Mouse (Mus musculus) testis, adult 2 months (tissue): ENCODE measurements around the gene Gse1. TPM values are rescaled to one million over a fixed set of nuclear protein-coding genes. Genes with fewer than 3 reads are reported as not detected.
"Not testable (repeated sequence)": the region's sequence is repeated elsewhere in the genome, so short reads cannot be mapped to it uniquely, and the experiment has no call there.

Experiments used
- H3K27ac ChIP-seq: fragments of 200-500 bp; 2 replicates; pipeline ENCODE4 v1.5.1; 2012; ENCODE audit warnings: low read depth, low read length; ENCODE audit not compliant: control insufficient read depth, insufficient read depth
- H3K27me3 ChIP-seq: fragments of 200-500 bp; 2 replicates; pipeline ENCODE4 v1.6.1; 2012; ENCODE audit warnings: mild to moderate bottlenecking, low read length, moderate library complexity; ENCODE audit not compliant: control insufficient read depth, insufficient read depth
- H3K36me3 ChIP-seq: fragments of 200-500 bp; 2 replicates; pipeline ENCODE4 v1.6.1; 2012; ENCODE audit warnings: mild to moderate bottlenecking, low read length; ENCODE audit not compliant: control insufficient read depth, insufficient read depth
- H3K4me1 ChIP-seq: fragments of 200-500 bp; 2 replicates; pipeline ENCODE4 v1.6.1; 2012; ENCODE audit warnings: low read length; ENCODE audit not compliant: control insufficient read depth, insufficient read depth
- H3K4me3 ChIP-seq: fragments of 200-500 bp; 2 replicates; pipeline ENCODE4 v1.5.1; 2012; ENCODE audit warnings: low read depth, mild to moderate bottlenecking, low read length, moderate library complexity, mixed read lengths; ENCODE audit not compliant: control insufficient read depth
- CTCF ChIP-seq: fragments of 200-500 bp; IDR thresholded peaks from 2 replicates; pipeline ENCODE4 v1.5.1; 2012; ENCODE audit warnings: low read depth, mild to moderate bottlenecking, inconsistent platforms, low read length, moderate library complexity; ENCODE audit not compliant: control insufficient read depth, insufficient read depth, insufficient replicate concordance
- POLR2A ChIP-seq: fragments of 200-500 bp; IDR thresholded peaks from 2 replicates; pipeline ENCODE4 v1.6.1; 2012; ENCODE audit warnings: low read depth, mild to moderate bottlenecking, inconsistent platforms, low read length, moderate library complexity; ENCODE audit not compliant: control insufficient read depth
- polyA plus RNA-seq: library from polyadenylated mRNA; depleted of rRNA; stranded (reverse); fragments of >200 nt; gene quantifications from 2 replicates; pipeline ENCODE4 v1.2.3, GENCODE M21; 2012

Gse1 gene
- polyA plus RNA-seq, 1 experiment = 4.0 TPM

DNA sequence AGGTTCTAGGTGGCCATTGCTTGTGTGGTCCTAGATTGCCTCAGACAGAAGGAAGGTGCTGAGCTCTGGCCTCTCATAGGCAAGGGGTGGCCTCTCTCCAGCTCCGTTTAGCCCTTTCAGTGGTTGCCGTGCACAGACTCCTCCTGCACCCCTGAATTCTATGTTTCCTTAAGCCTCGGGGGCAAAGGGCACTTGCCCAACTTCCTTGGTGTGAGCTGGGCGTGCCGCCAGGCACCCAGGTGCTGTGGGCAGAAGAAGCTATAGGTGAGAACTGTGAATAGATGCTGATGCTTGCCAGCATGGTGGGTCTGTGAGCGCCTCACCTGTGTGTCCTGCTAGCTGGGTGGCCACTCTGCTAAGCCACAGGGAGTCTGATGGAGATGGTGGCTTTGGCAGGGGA, 138.6 kb downstream of the Gse1 start:
- Histone ChIP-seq H3K27ac (no peak overlapping the region), H3K27me3 (no peaks in the 10 kb centered on the region), H3K4me3 (no peak overlapping the region), H3K4me1 (peaks cover 8% of the 10 kb centered on the region), H3K36me3 (no peaks in the 10 kb centered on the region)
- no peak for TF ChIP-seq POLR2A
- TF ChIP-seq CTCF = no peak

DNA sequence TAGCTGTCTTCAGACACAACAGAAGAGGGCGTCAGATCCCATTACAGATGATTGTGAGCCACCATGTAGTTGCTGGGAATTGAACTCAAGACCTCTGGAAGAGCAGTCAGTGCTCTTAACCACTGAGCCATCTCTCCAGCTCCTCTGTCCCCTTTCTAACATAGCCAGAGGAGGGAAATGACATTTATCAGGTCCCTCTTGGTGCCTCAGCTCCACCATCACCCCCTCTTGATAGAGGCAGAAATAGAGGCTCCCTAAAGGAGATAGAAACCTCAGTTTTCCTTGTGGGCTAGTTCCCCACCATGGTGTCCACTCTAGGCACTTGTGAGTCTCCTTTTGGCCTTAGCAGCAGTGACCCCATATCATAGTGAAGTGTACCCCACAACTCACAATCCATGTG, 139.9 kb downstream of the Gse1 start:
- H3K27me3 ChIP-seq, H3K36me3 ChIP-seq, H3K27ac ChIP-seq, H3K4me1 ChIP-seq, H3K4me3 ChIP-seq: not testable (repeated sequence)

DNA sequence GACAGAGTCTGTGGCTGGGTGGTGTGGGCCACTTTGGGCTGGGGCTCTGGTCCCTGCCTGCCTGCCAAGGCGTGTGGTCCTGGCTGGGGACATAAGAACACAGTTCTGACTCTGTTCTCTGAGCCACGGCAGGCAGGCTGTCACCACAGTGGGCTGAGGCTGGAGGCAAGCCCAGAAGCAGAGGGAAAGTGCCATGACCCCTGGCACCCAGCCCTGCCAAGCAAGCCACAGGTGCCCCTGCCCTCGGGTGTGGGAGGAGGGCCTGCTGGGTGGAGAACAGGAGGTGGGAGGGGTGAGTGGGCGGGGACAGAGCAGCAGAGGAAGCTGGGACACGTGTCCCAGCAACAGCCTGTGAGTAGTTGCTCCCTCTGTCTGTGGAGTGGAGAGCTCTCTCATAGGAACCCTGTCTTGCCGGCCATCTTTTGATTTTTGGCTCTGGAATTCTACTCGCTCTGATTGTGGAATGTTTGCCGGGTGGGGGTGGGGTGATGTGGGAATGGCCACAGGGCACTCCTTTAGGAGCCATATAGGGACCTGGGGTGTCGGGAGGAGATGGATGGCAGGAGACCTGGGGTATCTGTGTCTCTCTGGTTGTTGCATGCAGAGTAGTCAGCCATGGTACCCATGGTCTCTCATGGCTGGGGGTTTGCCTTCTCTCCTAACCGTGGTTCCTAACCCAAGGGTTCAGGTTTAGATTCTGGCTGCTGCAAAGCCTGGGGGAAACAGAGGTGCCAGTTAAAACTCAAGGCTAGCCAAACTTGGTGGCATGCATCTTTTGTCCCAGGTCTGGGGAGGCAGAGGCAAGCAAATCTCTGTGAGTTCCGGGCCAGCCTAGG, 140.8 kb downstream of the Gse1 start:
- no peaks in the 10 kb centered on the region for H3K36me3 ChIP-seq
- peaks cover 8% of the 10 kb centered on the region for H3K4me1 ChIP-seq
- H3K27ac ChIP-seq = no peak overlapping the region
- TF ChIP-seq POLR2A = no peak
- TF ChIP-seq CTCF = no peak
- no peaks in the 10 kb centered on the region for H3K27me3 ChIP-seq
- no peak overlapping the region for H3K4me3 ChIP-seq

DNA sequence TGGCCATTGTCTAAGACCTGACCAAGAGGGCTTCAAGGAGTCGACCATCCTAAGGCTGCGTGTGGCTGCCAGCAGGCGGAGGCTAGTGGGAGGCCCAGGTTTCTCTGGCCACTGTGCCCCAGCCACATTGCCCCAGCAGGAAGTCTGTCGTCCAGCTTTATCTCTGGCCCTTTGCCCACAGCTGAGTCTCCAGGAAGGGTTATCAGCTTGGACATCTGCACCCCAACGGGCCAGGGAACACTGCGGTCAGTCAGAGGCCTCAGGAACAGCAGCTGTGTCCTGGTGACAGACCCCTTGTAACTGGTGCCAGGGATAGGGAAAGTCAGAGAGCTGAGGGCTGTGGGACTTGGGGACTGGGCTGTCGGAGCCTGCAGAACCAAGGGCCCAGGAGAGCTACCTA, 141.7 kb downstream of the Gse1 start:
- no peak overlapping the region for H3K27ac ChIP-seq
- H3K36me3 ChIP-seq = no peaks in the 10 kb centered on the region
- peaks cover 8% of the 10 kb centered on the region for H3K4me1 ChIP-seq
- TF ChIP-seq POLR2A (no peak), CTCF (no peak)
- H3K27me3 ChIP-seq = no peaks in the 10 kb centered on the region
- no peak overlapping the region for H3K4me3 ChIP-seq

DNA sequence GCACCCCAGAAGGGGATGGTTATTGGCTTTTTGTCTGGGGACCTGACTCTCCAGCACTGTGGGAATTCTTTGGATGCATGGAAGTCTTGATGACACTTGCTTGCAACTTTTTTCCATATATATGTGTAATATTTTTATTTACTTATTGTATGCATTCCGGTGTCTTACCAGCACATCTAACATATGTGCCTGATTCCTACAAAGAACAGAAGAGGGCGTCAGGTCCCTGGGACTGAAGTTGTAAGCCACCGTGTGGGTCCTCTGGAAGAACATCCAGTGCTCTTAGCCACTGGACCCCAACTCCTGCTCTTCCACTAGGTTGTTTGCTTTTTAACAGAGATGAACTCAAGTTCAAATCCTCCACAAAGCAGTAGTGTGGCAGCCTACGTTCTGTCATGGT, 142.2 kb downstream of the Gse1 start:
- TF ChIP-seq POLR2A (no peak), CTCF (no peak)
- Histone ChIP-seq H3K27ac (no peak overlapping the region), H3K36me3 (no peaks in the 10 kb centered on the region), H3K27me3 (no peaks in the 10 kb centered on the region), H3K4me1 (peaks cover 8% of the 10 kb centered on the region), H3K4me3 (no peak overlapping the region)

DNA sequence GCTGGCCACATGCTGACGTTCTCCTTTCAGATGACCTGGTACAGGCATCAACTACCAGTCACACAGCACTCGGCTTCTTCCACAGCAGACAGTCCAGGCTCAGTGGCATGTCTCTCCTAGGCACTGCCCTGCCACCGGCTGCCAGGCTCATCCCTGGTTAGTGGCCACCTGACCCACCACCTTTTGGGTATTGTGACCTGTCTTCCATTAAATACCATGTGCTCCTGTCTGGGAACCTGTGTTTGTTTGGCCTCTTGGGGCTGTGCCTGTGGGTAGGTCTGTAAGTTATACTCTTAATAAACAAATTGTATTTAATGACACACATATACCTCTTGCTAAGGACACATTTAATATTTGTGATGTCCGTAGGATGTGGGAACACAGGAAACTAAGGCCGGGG, 142.9 kb downstream of the Gse1 start:
- Histone ChIP-seq H3K36me3 (no peaks in the 10 kb centered on the region), H3K27ac (no peak overlapping the region), H3K27me3 (no peaks in the 10 kb centered on the region), H3K4me3 (no peak overlapping the region), H3K4me1 (peaks cover 8% of the 10 kb centered on the region)
- no peak for TF ChIP-seq POLR2A
- TF ChIP-seq CTCF = no peak

DNA sequence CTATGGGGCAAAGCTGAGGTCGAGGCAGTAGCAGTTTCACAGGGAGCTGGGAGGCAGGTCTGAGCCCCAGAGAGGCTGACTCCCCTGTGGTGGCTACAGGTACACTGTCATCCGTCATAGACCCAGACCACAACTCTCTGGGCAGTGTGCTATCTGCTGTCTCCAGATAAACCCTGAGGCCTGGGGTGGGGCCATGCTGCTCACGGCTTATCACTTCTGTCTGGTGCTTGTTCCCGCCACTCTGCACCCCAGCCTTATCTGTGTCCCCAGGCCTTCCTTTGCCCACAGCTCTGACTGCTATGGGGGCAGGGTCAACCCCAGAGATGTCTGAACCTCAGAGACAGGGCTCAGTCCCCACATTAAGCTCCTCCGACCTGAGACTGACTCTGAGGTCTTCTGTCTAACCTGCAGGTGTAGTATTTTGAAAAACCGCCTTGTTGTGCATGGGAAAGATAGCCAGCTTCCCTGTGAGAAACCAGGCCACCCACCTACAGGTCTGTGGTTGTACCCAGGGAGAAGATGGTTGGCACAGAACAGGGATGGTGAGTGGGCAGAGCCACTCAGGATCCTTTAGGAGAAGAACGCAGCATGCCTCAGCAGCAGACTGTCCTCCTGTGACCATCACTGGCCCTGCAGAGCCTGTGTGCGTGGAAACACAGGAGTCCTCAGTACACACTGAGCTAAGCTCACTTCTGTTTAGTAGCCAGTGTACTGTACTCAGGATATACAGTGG, 143.6 kb downstream of the Gse1 start:
- H3K4me3 ChIP-seq = no peak overlapping the region
- peaks cover 8% of the 10 kb centered on the region for H3K4me1 ChIP-seq
- H3K27me3 ChIP-seq = no peaks in the 10 kb centered on the region
- H3K36me3 ChIP-seq = no peaks in the 10 kb centered on the region
- TF ChIP-seq CTCF (no peak), POLR2A (no peak)
- H3K27ac ChIP-seq = no peak overlapping the region
